Mouse (Mus musculus): ENCODE results near the gene Aff3. TPM values are rescaled to one million over a fixed set of nuclear protein-coding genes. Genes with fewer than 3 reads are reported as not detected.

The Aff3 gene
- polyA plus RNA-seq, 1 experiment from 2014 or later, result 0.67 TPM

DNA sequence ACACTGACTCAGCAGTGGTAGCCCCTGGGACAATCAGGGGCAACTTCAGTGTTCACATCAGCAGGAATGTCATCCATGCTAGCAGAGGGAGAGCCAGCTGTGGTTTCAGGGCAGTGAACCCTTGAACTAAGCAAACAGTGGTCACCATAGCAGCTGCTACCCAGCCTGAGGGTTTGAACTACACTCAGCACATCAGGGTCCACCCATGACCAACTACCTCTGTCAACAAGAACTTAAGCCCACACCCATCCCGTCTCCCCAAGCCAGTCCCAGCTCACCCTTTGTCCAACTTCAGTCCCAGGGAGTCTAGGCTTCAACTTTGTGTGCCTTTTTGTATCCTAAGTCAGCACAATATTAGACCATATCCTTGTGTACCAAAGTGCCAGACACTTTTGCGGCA is 176.9 kb downstream of the Aff3 start:
- no peak overlapping the region for H3K4me2 ChIP-seq
- 54% methylated on average over 2 of the region's 2 CpGs for WGBS (ENCODE audit: insufficient replicate concordance)
- no peak overlapping the region for H3K9ac ChIP-seq
- no peak overlapping the region for H3K27ac ChIP-seq (replicated peaks)
- no peaks in the 10 kb centered on the region for H3K4me1 ChIP-seq (replicated peaks)
- no peaks in the 10 kb centered on the region for H3K9me3 ChIP-seq (replicated peaks)
- H3K27me3 ChIP-seq, result 0 out of 2 replicates have a peak, but pooled peaks cover 3% of the 10 kb centered on the region
- H3K4me3 ChIP-seq (replicated peaks), result no peak overlapping the region
- H3K36me3 ChIP-seq (replicated peaks), result no peaks in the 10 kb centered on the region
- ATAC-seq (ENCODE audit: insufficient read depth), result no peak

DNA sequence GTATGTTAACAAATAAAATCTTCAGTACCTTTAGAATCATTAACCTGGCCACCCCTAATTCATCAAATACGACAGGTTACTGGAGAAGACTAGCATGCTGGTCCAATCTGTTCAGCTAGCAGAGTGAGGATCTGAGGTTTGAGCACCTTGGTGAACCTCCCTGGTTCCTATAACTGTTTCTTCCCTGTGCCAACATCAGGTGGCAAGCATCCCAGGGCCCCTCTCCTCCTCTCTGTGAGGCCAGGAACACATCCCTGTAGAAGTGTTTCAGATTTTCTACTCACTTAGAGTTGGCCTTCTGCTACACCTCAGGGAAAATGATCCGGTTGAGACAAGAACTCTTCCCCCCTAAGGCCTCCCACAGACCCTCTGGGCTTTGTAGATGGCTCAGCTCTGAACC is 181.6 kb downstream of the Aff3 start:
- no peak overlapping the region for H3K27ac ChIP-seq (replicated peaks)
- no peak overlapping the region for H3K4me2 ChIP-seq
- no peak for ATAC-seq (ENCODE audit: insufficient read depth)
- 54% methylated on average over 2 of the region's 2 CpGs for WGBS (ENCODE audit: insufficient replicate concordance)
- peaks cover 3% of the 10 kb centered on the region for H3K4me1 ChIP-seq (replicated peaks)
- no peaks in the 10 kb centered on the region for H3K36me3 ChIP-seq (replicated peaks)
- no peak overlapping the region for H3K9ac ChIP-seq
- no peaks in the 10 kb centered on the region for H3K9me3 ChIP-seq (replicated peaks)
- no peak overlapping the region for H3K4me3 ChIP-seq (replicated peaks)
- H3K27me3 ChIP-seq, result 0 out of 2 replicates have a peak, but pooled peaks cover 5% of the 10 kb centered on the region

DNA sequence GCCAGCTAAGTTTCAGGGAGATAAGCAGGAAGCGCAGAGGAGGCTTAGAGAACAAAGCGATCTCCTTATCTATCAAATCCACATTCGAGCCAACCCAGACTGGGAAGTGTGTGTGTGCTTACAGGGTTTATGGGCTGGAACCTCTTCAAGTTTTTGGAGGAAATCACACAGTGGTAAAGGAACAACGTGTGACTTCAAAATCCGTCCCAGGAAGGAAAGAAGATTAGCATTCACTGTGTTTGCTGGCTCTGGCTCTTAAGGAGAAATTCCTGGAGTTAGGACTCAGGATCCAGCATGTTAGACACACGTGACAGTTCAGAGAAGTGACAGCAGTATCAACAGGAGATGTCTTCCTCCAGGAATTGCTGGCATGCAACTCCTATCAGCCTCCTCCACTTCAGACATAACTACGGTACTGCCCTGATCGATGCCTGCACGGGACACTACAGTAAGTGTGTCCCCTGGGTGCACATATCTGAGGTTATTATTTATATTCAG is 186.5 kb downstream of the Aff3 start:
- H3K9me3 ChIP-seq (replicated peaks), result no peaks in the 10 kb centered on the region
- peak; percentile 49; the same call in 1 of the 2 replicates for ATAC-seq (ENCODE audit: insufficient read depth)
- H3K27ac ChIP-seq (replicated peaks), result no peak overlapping the region
- no peaks in the 10 kb centered on the region for H3K36me3 ChIP-seq (replicated peaks)
- 19% methylated on average over 9 of the region's 9 CpGs for WGBS (ENCODE audit: insufficient replicate concordance)
- peaks cover 11% of the 10 kb centered on the region for H3K4me1 ChIP-seq (replicated peaks)
- no peak overlapping the region for H3K9ac ChIP-seq
- H3K4me3 ChIP-seq (replicated peaks), result no peak overlapping the region
- peaks cover 7% of the 10 kb centered on the region; the same call in 1 of the 2 replicates for H3K27me3 ChIP-seq
- peak overlapping the region; percentile 5; the same call in 1 of the 2 replicates for H3K4me2 ChIP-seq

DNA sequence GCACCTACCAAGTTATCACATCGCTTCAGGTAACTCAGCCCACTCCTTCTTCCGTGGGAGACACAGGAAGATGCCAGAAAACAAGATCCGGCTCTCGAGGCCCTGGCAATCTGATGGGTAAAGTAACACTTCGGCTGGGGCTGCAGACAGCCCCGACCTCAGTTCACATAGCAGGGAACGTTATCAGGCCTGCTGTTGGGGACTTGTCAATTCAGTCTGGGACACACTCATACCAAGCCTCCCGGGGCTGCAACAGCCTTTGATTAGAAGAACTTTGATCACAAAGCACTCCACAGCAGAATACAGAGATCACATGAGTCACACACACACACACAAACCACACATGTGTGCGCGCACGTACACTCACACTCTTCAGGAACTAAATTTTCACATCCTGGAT is 193.9 kb downstream of the Aff3 start:
- H3K27ac ChIP-seq (replicated peaks), result no peak overlapping the region
- WGBS (ENCODE audit: insufficient replicate concordance), result 52% methylated on average over 11 of the region's 11 CpGs
- H3K4me1 ChIP-seq (replicated peaks), result peaks cover 4% of the 10 kb centered on the region; the same call in 1 of the 2 replicates
- no peak for ATAC-seq (ENCODE audit: insufficient read depth)
- no peaks in the 10 kb centered on the region for H3K27me3 ChIP-seq
- H3K9me3 ChIP-seq (replicated peaks), result no peaks in the 10 kb centered on the region
- no peaks in the 10 kb centered on the region for H3K36me3 ChIP-seq (replicated peaks)
- H3K4me2 ChIP-seq, result no peak overlapping the region
- H3K9ac ChIP-seq, result no peak overlapping the region
- H3K4me3 ChIP-seq (replicated peaks), result no peak overlapping the region

DNA sequence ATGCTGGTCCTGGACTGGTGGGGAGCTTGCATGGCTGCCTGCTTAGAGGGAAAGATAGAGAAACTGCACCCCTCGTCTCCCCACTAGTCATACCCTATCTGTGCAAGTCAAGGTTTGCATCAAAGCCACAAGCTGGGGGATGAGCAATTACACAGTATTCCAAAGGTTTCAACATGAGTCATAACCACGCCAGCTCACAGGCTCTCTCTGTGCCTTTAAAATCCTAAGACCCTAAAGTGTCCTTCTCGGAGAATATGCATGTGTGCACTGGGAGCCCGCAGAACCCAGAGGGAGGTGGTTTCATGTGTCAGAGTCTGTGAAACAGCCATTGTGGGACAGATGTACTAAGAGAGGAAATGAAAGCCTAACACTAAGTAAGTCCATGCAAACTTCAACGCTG is 194.6 kb downstream of the Aff3 start:
- no peak overlapping the region for H3K27ac ChIP-seq (replicated peaks)
- peaks cover 4% of the 10 kb centered on the region; the same call in 1 of the 2 replicates for H3K4me1 ChIP-seq (replicated peaks)
- H3K9me3 ChIP-seq (replicated peaks), result no peaks in the 10 kb centered on the region
- no peak overlapping the region for H3K9ac ChIP-seq
- no peaks in the 10 kb centered on the region for H3K36me3 ChIP-seq (replicated peaks)
- WGBS (ENCODE audit: insufficient replicate concordance), result 57% methylated on average over 5 of the region's 5 CpGs
- no peak overlapping the region for H3K4me2 ChIP-seq
- H3K4me3 ChIP-seq (replicated peaks), result no peak overlapping the region
- no peaks in the 10 kb centered on the region for H3K27me3 ChIP-seq
- ATAC-seq (ENCODE audit: insufficient read depth), result no peak

DNA sequence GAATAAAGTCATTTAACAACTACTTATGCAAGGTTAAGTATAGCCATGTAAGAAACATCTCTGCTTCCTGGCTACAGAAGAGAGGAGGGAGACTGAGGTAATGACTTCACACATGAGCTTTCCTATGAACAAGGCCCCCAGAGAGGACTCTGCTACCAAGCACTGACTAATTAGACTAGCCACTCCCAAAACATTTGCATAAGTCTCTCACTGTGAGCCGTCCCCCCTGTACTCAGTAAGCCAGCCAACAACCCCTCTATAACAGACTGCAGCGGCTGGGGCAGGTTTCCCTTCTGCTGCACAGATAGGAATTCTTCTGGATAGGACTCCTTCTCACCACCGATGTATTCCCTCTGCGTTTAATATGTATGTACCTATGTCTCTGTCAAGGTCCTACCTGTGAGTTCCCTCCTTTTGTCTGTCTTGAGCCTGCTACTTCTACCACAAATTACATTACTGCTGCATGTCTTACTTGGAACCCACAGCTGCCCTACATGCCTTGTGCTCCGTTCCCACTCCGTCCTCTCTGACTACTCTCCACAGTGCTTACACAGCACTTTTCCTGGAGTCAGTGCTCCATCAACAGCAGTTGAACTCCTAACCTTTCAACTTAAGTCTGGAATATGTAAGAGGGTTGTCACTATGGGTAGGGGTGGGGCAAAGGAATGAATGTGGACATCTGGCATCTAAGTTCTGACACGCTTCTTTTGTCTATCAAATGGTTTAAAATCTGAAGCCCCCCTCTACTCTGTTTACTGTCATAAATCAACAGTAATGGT is 197.3 kb downstream of the Aff3 start:
- Histone ChIP-seq H3K9ac (no peak overlapping the region), H3K27ac (replicated peaks) (no peak overlapping the region), H3K27me3 (0 out of 2 replicates have a peak, but pooled peaks cover 4% of the 10 kb centered on the region), H3K9me3 (replicated peaks) (no peaks in the 10 kb centered on the region), H3K4me2 (no peak overlapping the region), H3K36me3 (replicated peaks) (no peaks in the 10 kb centered on the region), H3K4me3 (replicated peaks) (no peak overlapping the region), H3K4me1 (replicated peaks) (peaks cover 4% of the 10 kb centered on the region; the same call in 1 of the 2 replicates)
- 58% methylated on average over 7 of the region's 7 CpGs for WGBS (ENCODE audit: insufficient replicate concordance)
- no peak for ATAC-seq (ENCODE audit: insufficient read depth)

DNA sequence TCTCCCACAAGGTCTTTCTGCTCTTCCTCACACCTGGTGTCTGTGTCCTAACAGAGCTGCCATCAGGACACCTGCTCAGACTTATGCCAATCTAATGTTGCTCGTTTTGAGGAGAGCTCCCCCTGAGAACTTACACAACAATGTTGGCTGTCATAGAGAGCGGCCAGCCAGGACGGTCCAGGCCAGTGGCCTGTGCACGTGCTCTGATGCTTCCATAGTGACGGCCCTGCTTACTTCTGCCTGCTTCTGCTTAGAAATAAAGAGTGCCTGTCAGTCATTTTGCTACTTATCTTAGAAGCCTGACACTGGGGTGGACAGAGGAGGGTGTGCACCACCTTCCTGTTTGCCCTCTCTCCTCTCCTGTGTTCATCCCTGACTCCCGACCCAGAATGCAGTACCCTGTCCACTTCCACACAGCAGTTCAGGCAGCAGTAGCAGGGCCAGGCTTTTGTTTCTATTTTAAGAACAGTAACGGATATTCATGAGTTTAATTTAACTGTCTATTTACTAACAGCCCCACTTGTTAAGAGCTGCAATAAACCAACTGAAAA is 208.0 kb downstream of the Aff3 start:
- ATAC-seq (ENCODE audit: insufficient read depth), result no peak
- Histone ChIP-seq H3K4me1 (replicated peaks) (no peaks in the 10 kb centered on the region; the same call in 1 of the 2 replicates), H3K4me3 (replicated peaks) (no peak overlapping the region), H3K4me2 (no peak overlapping the region), H3K9ac (no peak overlapping the region), H3K9me3 (replicated peaks) (no peaks in the 10 kb centered on the region), H3K27ac (replicated peaks) (no peak overlapping the region), H3K27me3 (peaks cover 37% of the 10 kb centered on the region), H3K36me3 (replicated peaks) (no peaks in the 10 kb centered on the region)
- 40% methylated on average over 7 of the region's 7 CpGs for WGBS (ENCODE audit: insufficient replicate concordance)

DNA sequence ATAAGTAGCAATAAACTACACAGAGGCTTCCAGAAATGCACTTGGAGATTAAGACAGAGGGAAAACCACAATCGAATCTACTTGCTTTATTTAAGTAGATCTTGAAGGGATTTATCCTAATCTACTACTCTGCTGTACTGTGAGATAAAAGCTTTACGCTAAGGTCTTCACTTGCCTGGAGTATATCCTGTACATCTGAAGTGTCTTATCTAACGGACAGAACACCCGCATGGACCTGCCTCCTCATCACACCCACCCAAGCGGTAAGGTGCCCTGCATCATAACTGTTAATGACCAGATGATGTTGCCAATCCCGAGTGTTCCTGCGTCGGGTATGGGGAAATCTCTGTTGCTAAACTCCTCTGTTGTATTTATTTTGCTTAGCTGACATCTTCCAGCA is 209.8 kb downstream of the Aff3 start:
- peaks cover 29% of the 10 kb centered on the region for H3K27me3 ChIP-seq
- H3K4me3 ChIP-seq (replicated peaks), result no peak overlapping the region
- H3K4me2 ChIP-seq, result no peak overlapping the region
- H3K36me3 ChIP-seq (replicated peaks), result no peaks in the 10 kb centered on the region
- H3K9me3 ChIP-seq (replicated peaks), result no peaks in the 10 kb centered on the region
- WGBS (ENCODE audit: insufficient replicate concordance), result 53% methylated on average over 8 of the region's 8 CpGs
- no peak for ATAC-seq (ENCODE audit: insufficient read depth)
- peaks cover 3% of the 10 kb centered on the region for H3K4me1 ChIP-seq (replicated peaks)
- H3K27ac ChIP-seq (replicated peaks), result no peak overlapping the region
- H3K9ac ChIP-seq, result no peak overlapping the region

DNA sequence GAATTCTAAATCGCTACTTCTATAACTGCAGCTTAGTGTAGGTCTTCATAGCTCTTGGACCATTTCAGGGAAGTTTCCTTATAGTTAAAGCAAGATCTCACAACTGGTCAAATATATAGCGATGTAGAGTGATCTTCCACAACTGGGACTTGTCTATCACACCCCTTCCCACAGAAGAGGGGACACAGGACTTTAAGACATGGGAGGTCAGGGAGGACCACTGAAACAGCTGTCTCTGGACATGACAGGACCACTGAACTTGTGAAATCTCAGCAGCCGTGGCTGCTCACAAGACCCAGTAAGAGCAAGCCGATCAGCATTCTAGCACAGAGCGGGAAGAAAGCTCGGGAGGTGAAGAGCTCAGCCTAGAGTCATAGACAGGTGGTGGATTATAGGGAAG is 213.4 kb downstream of the Aff3 start:
- H3K27ac ChIP-seq (replicated peaks), result no peak overlapping the region
- no peak overlapping the region for H3K4me3 ChIP-seq (replicated peaks)
- peaks cover 12% of the 10 kb centered on the region for H3K27me3 ChIP-seq
- H3K4me1 ChIP-seq (replicated peaks), result peaks cover 39% of the 10 kb centered on the region
- 78% methylated on average over 6 of the region's 6 CpGs for WGBS (ENCODE audit: insufficient replicate concordance)
- H3K9ac ChIP-seq, result no peak overlapping the region
- H3K4me2 ChIP-seq, result no peak overlapping the region
- H3K9me3 ChIP-seq (replicated peaks), result no peaks in the 10 kb centered on the region
- H3K36me3 ChIP-seq (replicated peaks), result no peaks in the 10 kb centered on the region
- ATAC-seq (ENCODE audit: insufficient read depth), result no peak

DNA sequence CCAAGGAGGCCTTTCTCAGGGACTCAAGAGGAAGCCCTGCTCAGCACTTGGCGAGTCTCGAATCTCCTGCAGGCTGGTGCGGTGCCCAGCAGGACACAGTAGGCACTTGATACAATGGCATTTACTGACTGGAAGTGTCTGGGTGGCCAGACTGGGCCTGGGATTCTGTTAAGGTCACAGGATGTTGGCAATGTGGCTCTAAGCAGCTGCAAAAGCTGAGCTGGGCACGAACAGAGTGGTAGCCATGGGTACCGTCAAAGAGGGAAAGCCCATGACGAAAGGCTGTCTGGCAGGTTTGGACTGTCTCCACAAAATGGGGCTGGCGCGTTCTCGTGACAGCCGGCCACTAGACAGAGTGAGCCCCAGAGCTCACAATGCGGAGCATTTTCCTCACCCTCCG is 214.1 kb downstream of the Aff3 start:
- Histone ChIP-seq H3K4me3 (replicated peaks) (no peak overlapping the region), H3K27me3 (peaks cover 11% of the 10 kb centered on the region), H3K4me2 (no peak overlapping the region), H3K9ac (no peak overlapping the region), H3K27ac (replicated peaks) (no peak overlapping the region), H3K36me3 (replicated peaks) (no peaks in the 10 kb centered on the region), H3K9me3 (replicated peaks) (no peaks in the 10 kb centered on the region), H3K4me1 (replicated peaks) (peaks cover 46% of the 10 kb centered on the region)
- no peak for ATAC-seq (ENCODE audit: insufficient read depth)
- 85% methylated on average over 12 of the region's 12 CpGs for WGBS (ENCODE audit: insufficient replicate concordance)

DNA sequence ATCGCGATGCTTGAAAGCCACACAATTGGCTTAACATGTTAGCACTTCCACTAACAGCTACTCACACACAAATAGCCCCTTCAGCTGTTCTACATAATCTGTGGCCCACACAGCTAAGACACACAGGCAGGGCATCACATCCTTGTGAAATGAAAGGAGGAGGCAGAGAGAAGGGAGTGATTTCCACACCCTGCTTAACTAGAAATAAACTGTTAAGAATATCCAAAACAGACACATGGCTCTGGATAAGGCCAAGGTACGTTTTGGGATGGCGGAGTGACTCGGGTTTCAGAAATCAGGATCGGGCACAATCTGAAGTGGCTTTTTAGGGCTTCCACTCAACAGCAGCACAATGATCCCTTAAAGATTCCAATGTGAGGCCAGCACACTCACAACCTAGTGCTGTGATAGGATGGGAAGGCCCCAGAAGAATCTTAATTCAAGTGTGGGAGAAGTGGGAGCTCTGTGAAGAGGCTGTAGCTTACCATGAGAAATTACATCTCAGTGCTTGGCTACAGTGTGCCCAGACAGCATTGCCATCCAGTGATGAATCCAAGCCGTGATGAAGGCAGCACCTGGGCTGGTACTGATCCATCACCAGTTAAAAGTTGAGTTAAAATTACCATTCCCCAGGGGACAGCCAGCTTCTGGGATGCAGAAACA is 214.8 kb downstream of the Aff3 start:
- WGBS (ENCODE audit: insufficient replicate concordance), result 74% methylated on average over 7 of the region's 7 CpGs
- H3K9ac ChIP-seq, result no peak overlapping the region

More for the DNA sequence above, 214.8 kb downstream of the Aff3 start:
- no peaks in the 10 kb centered on the region for H3K36me3 ChIP-seq (replicated peaks)
- ATAC-seq (ENCODE audit: insufficient read depth), result no peak
- 0 out of 2 replicates have a peak, but pooled peaks cover 3% of the 10 kb centered on the region for H3K27me3 ChIP-seq
- no peak overlapping the region for H3K27ac ChIP-seq (replicated peaks)
- no peak overlapping the region for H3K4me2 ChIP-seq
- H3K4me3 ChIP-seq (replicated peaks), result no peak overlapping the region
- H3K9me3 ChIP-seq (replicated peaks), result no peaks in the 10 kb centered on the region
- H3K4me1 ChIP-seq (replicated peaks), result peaks cover 53% of the 10 kb centered on the region

All from liver, embryonic 15.5 days (tissue).